Mouse (Mus musculus) small intestine, adult 2 months (tissue): Measurements from ENCODE around the gene Tmem121.

Experiments used
- CTCF ChIP-seq: fragments of 200-500 bp; IDR thresholded peaks from 2 replicates; pipeline ENCODE4 v1.5.1; 2012; ENCODE audit warnings: low read depth, mild to moderate bottlenecking, control low read depth, inconsistent platforms, low read length, moderate library complexity, mixed read lengths; ENCODE audit not compliant: insufficient replicate concordance, insufficient read length; ENCODE audit errors: extremely low read depth
- POLR2A ChIP-seq: fragments of 200-500 bp; IDR thresholded peaks from 2 replicates; pipeline ENCODE4 v1.6.1; 2012; ENCODE audit warnings: low read depth, mild to moderate bottlenecking, control low read depth, inconsistent platforms, low read length, moderate library complexity

DNA sequence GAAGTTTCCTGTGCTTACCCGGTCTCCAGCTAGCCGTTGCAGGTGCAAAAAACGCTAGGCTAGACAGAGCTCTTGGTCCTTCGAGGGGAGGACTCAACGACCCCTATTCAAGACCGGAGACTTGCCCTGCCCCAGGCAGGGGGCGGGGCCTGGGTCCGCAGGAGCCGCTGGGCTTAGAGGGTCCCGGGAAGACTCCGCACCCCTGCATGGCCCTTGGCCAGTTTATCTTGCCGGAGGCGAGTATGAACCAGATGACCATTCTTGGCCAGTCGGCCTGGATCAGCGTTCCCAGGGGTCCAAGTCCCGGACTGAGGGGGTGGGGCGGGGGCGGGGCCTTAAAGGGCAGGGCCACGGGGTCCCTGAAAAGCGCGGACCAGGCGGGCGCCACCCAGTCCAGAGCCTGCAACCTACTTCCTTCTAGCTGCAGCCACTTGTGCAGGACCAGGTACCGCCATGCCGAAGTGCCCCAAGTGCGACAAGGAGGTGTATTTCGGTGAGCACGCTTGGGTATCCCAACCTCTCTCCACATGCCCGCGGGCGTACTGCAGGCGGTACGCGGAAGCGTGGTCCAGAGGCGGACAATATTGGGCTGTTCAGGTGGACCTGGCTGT is 34.0 kb upstream of the Tmem121 start:
- no peak for TF ChIP-seq CTCF
- TF ChIP-seq POLR2A: peak; percentile 91; the same call in 1 of the 2 replicates
